Mouse (Mus musculus) spleen, adult 12 weeks (tissue): ENCODE measurements around the gene Rab11fip5.

ENCODE experiments used
- DNase-seq: peaks from one replicate; pipeline ENCODE4 v3.0.0; 2022; ENCODE audit warnings: low spot score

The Rab11fip5 gene

DNA sequence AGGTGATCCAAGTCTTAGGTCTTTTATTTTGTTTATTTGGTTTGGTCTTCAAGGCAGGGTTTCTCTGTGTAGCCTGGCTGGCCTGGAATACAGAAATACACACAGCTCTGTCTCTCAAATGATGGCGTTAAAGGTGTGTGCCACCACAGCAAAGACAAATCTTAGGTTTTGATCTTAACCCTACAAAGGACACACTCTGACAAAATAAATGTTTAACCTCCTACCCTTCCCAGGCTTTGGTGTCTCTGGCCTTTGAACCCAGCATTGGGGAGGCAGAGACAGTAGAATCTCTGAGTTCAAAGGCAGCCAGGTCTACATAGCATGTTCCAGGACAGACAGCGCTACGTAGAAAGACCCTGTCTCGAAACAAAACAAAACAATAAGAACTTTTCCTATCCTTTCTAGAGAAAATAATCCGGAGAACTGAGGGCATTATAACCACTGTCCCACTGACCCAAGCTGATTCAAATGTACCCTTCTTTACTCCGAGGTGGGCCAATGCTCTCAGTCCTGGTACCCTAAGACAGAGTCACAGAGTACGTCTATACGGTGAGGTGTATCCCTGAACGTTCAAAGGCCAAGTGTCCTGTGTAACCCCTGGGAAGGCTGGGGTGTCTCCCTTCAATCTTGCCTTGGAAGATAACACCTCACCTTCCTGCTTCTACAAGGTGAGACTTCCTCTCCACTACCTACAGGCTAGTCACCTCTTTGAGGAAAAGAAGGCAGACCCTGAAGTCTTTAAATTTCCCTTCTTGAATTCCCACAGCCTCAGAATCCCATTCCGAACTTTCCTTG is 1.2 kb downstream of the Rab11fip5 start:
- DNase-seq: no peak

DNA sequence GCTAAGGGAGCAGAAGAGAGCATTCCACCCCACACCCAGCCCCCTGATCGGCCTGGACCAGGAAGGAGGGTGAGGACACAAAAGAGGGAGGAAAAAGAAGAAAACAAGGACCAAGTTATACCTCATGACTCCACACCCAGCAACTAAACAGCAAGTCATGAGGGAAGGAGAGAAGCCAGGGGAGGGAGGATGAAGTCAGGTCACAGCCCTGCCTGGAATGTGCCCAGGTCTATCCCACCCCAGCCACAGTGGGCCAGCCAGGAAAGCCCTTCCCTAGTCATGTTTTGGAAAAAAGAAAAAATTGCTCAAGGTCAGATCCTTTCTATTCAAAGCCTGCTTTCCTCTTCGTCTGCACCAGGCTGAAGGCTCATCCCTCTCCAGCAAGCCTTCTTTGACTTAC is 1.9 kb downstream of the Rab11fip5 start:
- no peak for DNase-seq

DNA sequence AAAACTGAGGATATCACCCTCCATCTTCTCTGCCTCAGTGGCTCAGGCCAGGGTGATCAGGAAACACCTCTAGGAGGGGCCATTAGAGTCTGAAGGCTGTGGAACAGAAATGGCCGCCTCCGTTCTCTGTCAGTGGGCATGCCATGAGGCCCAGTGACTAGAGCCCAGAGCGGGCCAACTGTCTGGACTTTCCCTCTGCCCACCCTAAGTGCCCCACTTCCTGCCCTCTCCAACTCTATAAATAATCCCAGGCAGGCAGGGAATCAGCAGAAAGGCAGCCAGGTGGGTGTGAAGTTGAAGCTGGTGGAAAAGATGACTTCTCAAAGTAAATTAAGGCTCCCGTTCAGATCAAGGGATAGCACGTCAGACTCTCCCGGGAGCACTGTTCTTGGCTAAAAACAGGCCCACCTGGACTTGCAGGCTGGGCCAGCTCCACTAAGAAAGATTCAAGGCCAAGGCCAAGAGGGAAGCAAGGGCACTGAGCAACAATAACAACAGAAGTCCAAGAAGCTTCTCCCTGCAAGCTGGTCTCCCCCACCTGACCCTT is 2.5 kb downstream of the Rab11fip5 start:
- no peak for DNase-seq

DNA sequence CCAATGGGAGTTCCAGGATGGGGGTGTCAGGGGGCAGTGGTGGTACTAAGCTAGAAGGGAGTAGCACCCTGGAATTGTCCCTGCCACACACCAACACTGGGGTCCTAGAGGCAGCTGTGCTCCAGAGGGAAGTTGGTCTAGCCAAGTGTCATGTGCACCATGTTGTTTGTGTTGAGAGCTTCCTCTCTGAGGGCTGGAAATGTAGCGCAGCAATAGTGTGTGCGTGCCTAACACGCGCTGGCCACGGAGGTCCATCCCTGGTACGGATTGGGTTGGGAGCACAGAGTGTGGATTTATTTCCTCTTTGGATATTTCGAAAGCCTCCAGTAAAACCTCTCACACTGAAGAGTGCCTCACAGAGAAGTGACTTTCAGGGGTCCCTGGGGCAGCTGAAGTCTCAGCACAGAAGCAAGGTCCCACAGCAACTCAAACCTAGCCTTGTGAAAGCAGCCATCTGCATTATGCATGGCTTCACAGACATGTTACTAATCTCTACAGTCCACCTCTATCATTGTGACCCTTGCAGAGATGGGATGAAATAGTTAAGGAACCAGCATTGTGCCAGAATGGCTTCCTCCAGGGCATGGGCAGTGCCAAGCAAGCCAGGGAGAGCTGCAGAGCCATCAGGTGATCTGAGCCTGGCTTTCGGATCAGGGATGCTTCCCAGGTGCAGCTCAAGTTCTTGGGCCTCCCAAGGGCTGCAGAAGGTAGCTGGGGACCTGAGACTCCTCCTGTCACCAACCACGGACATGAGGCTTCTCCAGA is 3.6 kb downstream of the Rab11fip5 start:
- DNase-seq: no peak

DNA sequence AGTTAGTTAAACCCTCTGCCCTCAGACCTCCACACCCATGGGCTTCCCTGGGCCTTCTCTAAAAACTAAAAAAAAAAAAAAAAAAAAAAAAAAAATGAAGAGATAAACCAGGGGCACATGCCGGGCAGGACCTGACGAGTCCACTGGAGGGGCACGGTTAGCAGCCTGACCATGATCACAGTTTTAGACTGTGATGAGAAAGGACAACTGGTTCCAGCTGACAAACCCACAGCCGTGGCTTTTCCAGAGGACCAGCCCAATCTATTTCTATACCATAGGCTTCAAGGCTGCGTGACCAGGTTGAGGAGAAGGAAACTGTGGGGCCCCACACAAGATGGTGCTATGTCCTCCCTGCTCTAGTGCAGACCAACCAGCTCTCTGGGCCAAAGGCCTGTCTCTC is 4.4 kb downstream of the Rab11fip5 start:
- DNase-seq: no peak

DNA sequence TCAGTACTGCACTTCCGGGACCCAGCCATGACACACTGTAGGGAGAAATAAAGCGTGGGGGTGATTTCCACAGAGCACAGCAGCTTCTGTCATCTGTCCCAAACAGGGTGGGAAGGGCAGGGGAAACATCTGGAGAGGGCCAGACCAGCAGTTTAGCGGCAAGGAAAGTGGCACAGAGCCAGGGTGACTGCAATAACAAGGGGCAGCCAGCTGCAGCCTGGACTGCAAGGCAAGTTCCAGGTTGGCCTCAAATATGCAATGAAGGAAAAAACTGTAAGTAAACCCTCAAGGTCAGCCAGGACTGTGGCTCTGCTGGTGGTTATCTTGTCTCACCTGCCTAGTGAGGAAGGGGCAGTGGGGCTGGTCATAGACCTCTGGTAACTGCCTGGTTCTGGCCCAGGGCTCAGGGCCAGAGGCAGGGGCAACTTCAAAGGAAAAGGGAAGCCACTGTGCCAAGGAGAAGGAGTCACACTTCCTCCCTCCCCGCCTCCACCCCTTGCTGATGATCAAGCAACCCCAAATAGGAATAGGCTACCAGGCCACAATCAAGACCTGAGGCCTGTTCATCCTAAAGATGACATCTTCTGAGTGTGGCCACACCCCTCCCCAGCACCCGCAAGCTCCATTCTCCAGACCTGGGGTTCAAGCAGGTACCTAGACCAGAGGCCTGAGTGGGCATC is 5.1 kb downstream of the Rab11fip5 start:
- no peak for DNase-seq

DNA sequence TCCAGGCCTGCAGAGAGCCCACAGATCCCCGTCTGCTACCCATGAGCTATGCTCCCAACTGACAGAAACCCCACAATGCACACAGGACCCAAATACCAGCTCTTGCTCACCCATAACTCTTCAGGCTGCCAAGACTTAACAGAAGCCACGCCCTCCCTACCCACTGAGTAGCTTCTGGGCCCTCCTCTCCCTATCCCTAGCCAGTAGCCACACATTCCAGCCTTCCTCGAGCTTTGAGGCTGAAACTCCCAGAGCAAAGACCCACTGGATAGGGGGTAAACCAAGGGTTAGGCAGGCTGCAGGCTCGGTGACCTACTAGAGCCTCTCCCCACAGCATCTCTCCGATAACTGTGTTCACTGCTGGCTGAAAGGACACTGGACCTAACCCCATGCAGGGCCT is 5.7 kb downstream of the Rab11fip5 start:
- no peak for DNase-seq

DNA sequence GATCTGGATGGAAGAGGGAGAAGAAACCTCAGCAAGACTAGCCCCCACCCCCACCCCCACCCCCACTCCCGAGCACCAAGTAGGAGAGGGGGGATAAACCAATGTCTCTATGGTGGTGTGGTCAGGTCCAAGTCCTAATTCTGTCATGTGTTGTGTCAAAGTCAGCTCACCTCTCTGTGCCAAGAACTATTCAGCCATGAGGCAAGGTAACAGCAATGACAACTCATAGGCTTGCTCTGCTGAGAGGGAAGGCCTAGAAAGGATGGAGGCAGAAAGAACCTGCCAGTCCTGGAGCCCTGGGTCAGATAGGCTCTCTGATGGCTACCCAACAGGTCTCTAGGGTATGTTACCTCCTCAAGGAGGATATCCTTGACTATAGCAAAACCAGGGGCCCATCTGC is 6.3 kb downstream of the Rab11fip5 start:
- DNase-seq: no peak

DNA sequence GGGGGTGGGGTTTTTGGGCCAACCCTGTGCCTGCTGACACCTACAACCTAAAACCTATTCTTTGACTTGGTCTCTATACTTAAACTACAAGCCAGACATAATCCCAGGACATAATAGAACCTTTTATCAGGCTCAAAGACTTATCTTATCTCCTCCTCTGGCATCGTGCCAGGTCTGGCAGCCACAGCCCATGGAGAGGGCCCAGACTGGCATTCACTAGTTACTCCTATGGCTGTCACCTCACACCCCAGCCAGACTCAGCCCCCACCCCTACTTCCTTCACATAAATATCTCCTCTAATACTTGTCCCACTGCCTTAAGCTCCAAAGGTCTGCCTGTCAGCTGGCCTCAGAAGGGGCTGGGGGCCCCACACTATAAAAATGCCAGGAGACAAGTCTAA is 8.0 kb downstream of the Rab11fip5 start:
- no peak for DNase-seq

DNA sequence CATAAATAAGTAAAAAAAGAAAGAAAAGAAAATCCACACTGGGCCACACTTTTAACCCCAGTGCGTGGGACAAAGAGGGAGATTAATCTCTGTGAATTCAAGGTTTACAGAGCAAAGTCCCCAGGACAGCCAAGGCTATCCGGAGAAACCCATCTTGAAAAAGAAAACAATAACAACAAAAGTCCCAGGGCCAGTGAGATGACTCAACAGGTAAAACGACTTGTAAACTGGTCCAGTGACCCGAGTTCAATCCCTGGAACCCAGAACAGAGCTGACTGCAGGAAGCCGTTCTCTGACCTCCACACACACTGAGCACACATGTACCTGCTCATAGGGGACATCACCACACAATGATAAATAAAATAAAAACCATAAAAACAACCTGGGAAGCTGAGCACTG is 10.0 kb downstream of the Rab11fip5 start:
- DNase-seq: no peak

DNA sequence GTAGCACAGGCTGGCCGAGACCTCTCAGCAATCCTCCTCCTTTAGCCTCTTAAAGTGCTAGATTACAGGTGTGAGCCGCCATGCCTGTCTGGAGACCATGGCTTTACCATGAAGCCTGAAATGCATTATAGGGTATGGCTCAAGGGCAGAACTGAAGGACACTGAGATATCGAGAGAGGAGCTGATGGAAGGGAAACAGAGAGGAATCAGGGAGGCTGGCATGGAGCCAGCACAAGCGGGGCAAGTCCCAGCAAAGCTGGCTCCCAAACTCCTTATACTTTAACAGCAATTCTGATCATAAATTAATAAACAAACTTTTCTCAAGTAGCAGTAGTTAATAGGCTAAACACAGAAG is 10.6 kb downstream of the Rab11fip5 start:
- DNase-seq: no peak

DNA sequence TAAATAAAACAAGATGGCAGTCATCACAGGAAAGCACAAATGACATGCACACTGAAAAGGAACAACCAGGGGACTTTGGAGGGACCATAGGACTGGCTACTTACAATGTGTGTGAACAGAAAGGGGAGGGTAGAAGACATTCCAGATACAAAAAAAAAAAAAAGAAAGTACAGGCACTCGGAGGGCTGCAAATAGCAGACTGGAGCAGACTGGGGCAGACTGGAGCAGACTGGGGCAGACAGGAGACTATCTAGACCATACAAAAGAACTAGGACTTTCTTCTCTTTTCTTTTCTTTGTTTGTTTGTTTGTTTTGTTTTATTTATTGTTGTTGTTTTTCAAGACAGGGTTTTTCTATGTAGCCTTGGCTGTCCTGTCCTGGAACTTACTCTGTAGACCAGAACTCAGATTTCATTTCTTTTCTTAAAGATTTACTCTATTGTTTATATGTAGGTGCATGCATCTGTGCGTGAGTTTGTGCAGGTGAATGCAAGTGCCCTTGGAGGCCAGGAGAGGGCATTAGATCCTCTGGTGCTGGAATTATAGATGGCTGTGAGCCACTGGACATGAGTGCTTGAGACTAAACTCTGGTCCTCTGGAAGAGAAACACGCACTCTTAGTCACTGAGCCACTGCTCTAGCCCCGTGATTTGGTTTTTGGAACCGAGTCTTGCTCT is 11.1 kb downstream of the Rab11fip5 start:
- DNase-seq: no peak

DNA sequence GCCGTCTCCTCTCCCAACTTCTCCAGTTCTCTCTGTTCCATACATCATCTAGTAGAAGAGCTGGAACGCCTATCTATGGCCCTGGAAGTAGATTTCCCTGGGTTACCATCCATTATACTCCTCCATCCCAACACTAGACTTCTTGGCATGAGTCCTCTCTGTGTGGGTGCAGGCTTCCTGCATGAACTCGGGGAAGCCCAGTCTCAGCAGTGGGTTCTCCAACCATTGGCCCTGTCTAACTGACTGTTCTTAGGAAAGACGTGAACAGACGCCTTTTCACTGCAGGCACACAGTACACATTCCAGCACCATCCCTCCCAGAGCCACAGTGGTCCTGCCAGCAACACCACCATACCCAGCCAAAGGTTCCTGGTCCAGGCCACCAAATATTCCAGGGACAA is 11.8 kb downstream of the Rab11fip5 start:
- no peak for DNase-seq

DNA sequence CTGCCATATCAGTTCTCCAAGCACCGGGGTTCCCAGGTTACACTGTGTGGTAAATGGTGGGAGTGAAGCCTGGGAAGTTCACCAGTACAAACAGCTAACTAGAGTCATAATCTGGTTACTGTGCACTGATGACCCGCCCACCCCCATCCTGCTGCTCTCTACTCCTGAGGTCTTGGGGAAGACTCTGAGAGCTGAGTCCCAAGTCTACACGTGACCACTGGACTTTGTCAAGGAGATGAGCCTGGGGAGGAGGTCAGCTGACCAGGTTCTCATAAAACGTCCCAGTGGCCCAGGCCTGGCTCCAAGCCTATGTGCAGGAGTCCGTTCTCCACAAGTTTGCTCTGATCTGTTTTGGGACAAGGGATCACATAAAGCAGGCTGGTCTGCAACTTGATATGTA is 14.1 kb downstream of the Rab11fip5 start:
- no peak for DNase-seq

DNA sequence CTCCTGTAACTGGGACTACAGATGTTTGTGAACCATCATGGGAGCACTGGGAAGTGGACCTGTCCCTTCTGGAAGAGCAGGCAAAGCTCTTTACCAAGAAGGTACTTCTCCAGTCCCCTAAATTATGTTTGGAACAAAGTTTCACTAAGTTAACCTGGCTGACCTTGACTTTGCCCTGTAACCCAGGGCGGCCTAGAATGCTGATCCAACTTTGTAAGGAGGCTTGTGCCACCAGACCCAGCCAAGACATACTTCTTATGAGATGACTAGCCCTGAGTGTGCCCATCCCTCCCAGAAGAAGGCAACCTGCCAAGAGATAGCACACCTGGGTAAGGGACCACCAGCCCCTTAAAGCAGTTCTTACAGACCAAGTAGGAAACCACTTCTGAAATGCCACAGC is 15.6 kb downstream of the Rab11fip5 start:
- DNase-seq: no peak

DNA sequence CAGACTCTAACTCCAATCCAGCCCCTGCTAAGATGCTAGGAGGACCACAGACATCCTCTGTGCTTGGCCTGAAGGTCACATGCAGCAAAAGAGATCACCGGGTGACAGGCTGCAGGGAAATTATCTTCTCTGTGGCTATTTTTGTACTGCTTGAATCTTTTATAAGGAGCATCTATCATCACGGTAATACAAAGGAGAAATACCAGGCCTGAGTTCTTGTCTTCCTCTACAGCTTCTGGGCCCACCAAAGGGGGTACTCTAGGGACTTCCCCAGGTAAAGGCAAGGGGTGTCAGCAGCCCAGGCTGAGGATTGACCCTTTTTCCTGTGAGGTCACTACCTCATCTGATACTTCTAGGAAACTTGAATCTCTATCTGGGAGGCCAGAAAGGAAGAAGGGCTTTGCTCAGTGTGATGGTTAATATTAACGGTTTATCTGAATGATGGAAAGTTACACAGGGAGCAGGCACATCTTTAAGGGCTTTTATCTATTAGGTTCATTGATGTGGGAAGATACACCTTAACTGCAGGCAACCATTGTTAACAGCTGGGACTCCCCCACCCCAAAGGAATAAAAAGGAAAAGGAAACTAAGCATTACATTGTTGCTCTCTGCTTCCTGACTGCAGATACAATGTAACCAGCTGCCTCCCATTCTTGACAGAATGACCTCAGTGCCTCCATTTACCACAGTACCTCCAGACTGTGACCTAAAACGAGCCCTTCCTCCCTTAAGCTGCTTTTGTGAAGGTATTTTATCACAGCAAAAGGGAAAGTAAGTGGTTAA is 17.6 kb downstream of the Rab11fip5 start:
- DNase-seq: no peak

DNA sequence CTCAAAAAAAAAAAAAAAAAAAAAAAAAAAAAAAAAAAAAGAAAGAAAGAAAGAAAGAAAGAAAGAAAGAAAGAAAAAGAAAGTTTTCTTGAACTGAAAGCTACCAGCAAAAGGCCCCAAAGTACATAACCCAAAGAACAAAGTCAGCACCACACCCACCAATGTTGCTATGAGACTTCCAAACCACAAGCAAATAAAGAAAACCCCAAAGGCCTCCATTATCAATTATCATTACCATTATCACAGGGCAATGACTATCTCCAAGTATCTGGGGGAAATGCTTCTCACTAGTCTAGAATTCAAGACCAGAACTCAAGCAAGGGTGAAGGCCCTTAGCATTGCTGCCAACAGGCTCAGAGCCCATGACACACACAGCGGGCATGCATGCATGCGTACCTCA is 18.7 kb downstream of the Rab11fip5 start:
- DNase-seq: no peak

DNA sequence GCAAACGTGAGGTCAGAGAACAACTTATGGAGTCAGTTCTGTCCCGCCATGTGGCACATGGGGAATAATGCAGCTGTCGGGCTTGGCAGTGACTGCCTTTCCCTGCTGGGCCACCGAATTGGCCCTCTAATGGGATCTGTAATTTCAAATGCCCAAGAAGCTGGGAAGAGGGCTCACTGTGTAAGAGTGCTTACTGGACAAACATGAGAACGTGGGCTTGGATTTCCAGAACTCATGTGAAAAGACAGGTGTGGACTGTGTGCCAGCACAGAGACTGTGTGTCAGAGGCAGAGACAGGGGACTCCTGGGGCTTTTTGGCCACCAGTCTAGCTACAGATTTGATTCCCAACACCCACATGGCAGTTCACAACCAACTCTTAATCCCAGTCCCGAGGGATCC is 19.7 kb downstream of the Rab11fip5 start:
- no peak for DNase-seq

DNA sequence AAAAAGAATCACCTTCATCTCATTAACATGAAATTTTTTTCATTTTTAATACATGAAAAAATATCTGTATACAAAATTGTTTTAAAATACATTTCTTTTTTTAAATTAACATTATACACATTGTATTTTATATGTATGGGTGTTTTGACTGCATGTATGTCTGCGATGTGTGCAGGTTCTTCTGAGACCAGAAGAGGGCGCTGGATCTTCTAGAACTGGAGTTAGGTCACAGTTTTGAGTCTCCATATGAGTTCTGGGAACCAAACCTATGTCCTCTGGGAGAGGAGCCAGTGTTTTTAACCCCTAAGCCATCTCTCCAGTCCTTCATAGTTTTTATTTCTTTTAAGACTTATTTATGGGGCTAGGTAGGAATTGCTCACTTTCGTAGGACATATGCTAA is 20.7 kb downstream of the Rab11fip5 start:
- DNase-seq: no peak

DNA sequence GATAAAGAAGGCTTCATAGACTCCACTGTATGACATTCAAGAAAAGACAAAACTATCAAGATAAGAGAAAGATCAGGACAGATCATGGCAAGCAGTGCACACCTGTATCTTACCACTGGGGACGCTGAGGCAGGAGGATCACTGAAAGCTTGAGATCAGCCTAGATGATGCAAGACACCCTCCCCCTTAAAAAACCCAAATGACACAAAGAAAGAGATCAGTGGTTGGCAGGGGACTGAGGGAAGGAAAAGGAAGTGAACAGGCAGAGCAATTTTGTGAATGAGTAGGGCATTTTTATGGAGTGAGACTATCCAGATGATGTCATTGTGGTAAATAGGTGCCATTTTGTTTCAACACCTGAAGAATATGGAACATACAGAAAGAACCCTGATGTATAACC is 24.3 kb downstream of the Rab11fip5 start:
- no peak for DNase-seq

DNA sequence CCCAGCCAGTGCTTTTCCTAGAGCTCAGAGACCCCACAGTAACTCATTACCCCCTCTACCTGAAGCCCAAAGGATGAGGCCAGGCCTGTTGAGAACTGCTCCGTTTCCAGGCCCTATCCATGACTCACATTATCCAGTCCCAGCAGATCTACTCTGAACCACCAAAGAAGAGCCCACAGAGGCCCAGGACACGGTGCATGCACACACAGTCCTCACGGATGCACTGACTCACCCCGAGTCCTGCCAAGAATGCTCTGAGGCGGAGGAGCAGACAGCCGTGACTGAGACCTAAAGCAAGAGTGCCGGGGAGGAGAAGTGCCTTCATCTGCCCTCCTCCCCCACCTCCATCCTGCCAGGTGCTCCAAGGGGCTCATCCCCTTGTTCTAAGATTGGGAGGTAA is 25.2 kb downstream of the Rab11fip5 start:
- DNase-seq: no peak

DNA sequence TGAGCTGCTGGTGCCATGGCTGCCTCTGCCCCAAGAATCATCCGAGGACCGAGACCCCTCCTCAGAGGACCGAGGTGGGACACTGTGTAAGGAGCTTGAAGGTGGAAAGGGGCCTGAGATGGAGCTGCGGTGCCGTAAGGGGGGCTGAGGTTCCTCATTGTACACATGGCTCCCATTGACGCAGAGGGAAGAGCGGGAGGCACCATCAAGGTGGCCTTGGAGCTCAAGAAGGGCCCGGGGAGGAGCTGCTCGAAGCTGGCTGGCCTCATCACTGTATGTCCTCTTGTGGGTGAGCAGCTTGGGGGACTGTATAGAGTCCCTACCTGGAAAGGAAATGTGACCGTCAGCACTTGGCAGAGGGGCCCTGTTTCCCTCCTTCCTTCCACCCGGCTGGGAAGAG is 26.3 kb downstream of the Rab11fip5 start:
- no peak for DNase-seq
